Mouse (Mus musculus): ENCODE data around the gene Slc46a2. TPM values are rescaled to one million over a fixed set of nuclear protein-coding genes. Genes with fewer than 3 reads are reported as not detected.

The Slc46a2 gene
- polyA plus RNA-seq, 1 experiment from 2014 or later = 0.09 TPM

- H3K4me3 ChIP-seq (ENCODE audit: low read depth, low read length) = no peak overlapping the region
- no peaks in the 10 kb centered on the region for H3K27me3 ChIP-seq (replicated peaks; ENCODE audit: control insufficient read depth, insufficient read depth, low read length)
- no peak overlapping the region for H3K4me2 ChIP-seq (ENCODE audit: low read length)
- peaks cover 6% of the 10 kb centered on the region; the same call in 1 of the 2 replicates for H3K36me3 ChIP-seq (ENCODE audit: control insufficient read depth, insufficient read depth, low read length)
- no peaks in the 10 kb centered on the region for H3K9me3 ChIP-seq (ENCODE audit: control insufficient read depth, low read length)
- ATAC-seq (replicated peaks; ENCODE audit: low FRiP score, low TSS enrichment, low read depth) (peak; percentile 61), DNase-seq (ENCODE audit: low spot score) (no peak)
- WGBS = 59% methylated on average over 16 of the region's 16 CpGs
- H3K4me1 ChIP-seq (replicated peaks; ENCODE audit: control insufficient read depth, insufficient read depth, low read length) = no peaks in the 10 kb centered on the region
- no peak overlapping the region for H3K9ac ChIP-seq (ENCODE audit: low read length)
- H3K27ac ChIP-seq (ENCODE audit: low read depth) = no peak overlapping the region
Observed at GRCm38 (mm10) chr4:59859693-59860425, 55.0 kb downstream of the Slc46a2 start.

Other genes starting within 250 kb of the Slc46a2 start
- 55.1 and 56.1 TPM in 2 replicates for gene Inip, start 113.5 kb downstream of the Slc46a2 start, polyA plus RNA-seq (2014; fragmentation: Nextera tagmentation; extraction: Ambion mirVana)
- 6.0 and 6.8 TPM in 2 replicates for gene Snx30, start 109.2 kb downstream of the Slc46a2 start, polyA plus RNA-seq (2014; fragmentation: Nextera tagmentation; extraction: Ambion mirVana)
- gene Mup4, start 45.7 kb upstream of the Slc46a2 start, polyA plus RNA-seq (2014; fragmentation: Nextera tagmentation; extraction: Ambion mirVana) = not detected in 2 replicates
- not detected in 2 replicates for gene Mup6, start 49.2 kb upstream of the Slc46a2 start, polyA plus RNA-seq (2014; fragmentation: Nextera tagmentation; extraction: Ambion mirVana)
- gene Mup7, start 155.4 kb upstream of the Slc46a2 start, polyA plus RNA-seq (2014; fragmentation: Nextera tagmentation; extraction: Ambion mirVana) = not detected in 2 replicates
- gene Mup2, start 239.2 kb upstream of the Slc46a2 start, polyA plus RNA-seq (2014; fragmentation: Nextera tagmentation; extraction: Ambion mirVana) = not detected in 2 replicates

Data from intestine, embryonic 14.5 days (tissue).